Mouse (Mus musculus) thymus, postnatal 14 days (tissue): ENCODE data around the gene Slk.

ENCODE experiments used
- DNase-seq: peaks from one replicate; pipeline ENCODE4 v3.0.0; 2021

Slk gene

GRCm38 (mm10) chr19:47579225-47579787 lies at the start of gene Slk:
Gene Slk (plus strand): TSS chr19:47579678.
- peak; percentile 84 for DNase-seq

- DNase-seq, result peak; percentile 40
Observed at GRCm38 (mm10) chr19:47531309-47531708, 48.2 kb upstream of the Slk start.

GRCm38 (mm10) chr19:47532449-47532848 lies 47.0 kb upstream of the Slk start:
- DNase-seq, result no peak

- no peak for DNase-seq
Observed at GRCm38 (mm10) chr19:47534131-47534530, 45.3 kb upstream of the Slk start.

GRCm38 (mm10) chr19:47536521-47537299 lies 42.8 kb upstream of the Slk start:
- DNase-seq, result peak; percentile 99

DNA sequence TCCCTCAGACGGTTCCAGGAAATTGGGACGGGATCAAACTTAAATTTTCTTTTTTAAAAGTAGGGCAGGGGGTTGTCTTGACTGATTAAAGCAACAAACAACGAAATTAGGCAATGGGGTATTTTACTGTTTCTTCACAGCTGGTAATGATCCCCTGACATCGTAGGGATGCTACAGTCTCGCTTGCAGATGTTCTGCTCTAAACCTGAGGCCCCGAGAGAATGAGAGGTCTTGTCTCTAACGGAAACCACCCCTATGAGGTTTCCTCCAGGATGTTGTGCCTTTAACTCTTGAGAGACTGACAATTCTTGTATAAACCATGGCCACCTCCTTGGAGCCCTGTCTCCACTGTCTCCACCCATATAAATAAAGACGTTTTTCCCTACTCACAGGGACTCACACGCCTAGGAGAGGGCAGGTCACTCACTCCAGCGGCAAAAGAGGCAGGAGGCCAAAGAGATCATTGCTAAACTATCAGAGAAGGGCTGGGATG lies 42.1 kb upstream of the Slk start, which contains the start of gene Stn1:
Stn1 (minus strand) TSS at position 208 of the 493 bp plus-strand sequence.
- peak; percentile 60 for DNase-seq

- no peak for DNase-seq
Observed at GRCm38 (mm10) chr19:47537879-47538278, 41.6 kb upstream of the Slk start.

GRCm38 (mm10) chr19:47538801-47539200 lies 40.7 kb upstream of the Slk start:
- peak; percentile 68 for DNase-seq

GRCm38 (mm10) chr19:47542441-47542840 lies 37.0 kb upstream of the Slk start:
- DNase-seq, result no peak

DNA sequence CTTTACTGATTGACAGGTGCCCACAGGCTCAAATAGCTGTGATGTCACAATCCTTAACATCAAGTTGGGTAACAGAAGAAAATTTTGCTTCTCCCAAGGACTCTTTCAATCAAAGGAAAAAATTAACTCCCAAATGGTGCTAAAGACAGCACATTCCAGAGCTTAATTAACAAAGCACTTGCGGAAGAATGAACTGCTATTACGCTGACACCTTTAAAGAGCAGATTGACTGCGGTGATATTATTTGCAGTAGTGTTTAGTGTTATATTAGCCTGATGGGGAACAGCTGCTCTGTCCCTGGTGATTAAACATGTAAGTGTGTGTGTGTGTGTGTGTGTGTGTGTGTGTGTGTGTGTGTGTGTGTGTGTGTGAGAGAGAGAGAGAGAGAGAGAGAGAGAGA lies 34.4 kb upstream of the Slk start:
- no peak for DNase-seq

DNA sequence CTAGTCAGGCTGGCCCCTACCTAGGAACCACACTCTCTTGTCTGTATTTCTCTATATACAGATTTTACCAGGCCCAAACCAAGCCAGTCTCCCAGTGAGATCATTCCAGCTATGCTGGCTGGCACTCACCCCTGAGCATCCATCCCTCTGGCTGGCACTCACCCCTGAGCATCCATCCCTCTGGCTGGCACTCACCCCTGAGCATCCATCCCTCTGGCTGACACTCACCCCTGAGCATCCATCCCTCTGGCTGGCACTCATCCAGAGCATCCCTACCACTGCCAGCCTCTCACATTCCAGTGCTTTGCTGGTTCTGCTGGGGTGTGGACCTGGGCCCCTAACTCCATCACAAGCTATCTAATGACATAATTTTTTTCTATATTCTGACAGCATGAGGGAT lies 34.0 kb upstream of the Slk start:
- no peak for DNase-seq

DNA sequence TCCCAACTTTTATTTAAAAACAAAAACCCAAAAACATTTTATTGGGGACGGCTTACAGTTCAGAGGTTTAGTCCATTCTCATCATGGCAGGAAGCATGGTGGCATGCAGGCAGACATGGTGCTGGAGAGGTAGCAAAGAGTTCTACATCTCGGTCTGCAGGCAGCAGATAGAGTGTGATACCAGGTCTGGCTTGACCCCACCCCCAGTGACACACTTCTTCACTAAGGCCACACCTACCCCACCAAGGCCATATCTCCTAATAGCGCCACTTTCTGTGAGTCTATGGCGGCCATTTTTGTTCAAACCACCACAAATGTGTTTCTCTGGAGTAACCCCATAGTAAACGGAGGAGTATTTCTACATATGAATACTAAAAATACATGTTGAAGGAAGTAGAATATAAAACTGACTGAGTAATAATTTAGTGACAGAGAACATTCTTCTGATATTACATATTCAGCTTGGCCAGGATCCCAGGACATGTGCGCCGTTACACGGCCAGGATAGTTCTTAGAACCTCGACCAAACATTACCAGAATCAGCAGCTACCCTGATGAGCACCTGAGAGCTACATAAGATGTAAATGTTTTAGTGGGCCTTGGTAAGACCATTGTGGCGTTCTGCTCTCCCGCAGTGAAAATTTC lies 30.9 kb upstream of the Slk start:
- no peak for DNase-seq

DNA sequence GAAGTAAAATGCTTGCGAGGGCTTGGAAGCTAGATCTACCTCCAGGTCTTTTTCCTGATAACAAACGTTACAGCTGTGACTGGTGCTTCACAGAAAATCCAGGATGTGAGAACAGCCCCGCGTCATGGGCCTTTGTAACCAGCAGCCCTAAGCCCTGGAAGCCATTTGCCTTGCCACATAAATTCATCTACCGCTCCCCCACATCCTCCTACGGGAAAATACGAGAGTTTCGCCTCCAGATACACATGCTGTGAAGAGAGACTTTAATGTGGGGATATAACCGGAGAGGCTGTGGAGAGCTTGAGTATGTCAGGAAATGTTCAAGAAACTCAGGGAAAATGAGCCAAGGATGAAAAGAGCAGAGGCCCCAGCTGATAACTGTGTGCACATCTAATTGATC lies 30.3 kb upstream of the Slk start:
- no peak for DNase-seq

- no peak for DNase-seq
Observed at GRCm38 (mm10) chr19:47549584-47549983, 29.9 kb upstream of the Slk start.

GRCm38 (mm10) chr19:47559145-47559544 lies 20.3 kb upstream of the Slk start:
- no peak for DNase-seq

GRCm38 (mm10) chr19:47559751-47560512 lies 19.5 kb upstream of the Slk start:
- DNase-seq, result no peak

- DNase-seq, result no peak
Observed at GRCm38 (mm10) chr19:47560544-47561161, 18.8 kb upstream of the Slk start.

DNA sequence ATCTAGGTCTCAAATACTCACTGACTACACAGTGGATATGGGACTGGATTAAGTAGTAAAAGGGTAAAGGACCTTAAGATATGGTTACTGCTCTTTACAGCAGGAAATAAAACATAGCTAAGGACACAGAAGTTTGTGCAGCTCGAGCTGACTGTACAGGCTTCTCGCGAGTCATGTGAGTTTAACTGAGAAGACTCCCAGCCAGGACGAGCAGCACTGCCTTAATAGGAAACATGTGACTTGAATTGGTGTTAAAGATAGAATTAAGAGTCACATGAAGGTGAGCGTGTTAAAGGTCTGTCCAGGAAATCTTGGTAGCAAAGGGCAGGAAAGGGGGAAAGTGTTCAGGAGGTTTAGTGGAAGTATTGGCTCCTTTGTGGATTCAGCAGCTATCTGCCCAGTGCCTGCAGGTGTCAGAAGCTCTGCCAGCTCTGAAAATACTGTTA lies 17.5 kb upstream of the Slk start:
- no peak for DNase-seq

GRCm38 (mm10) chr19:47563715-47564114 lies 15.8 kb upstream of the Slk start:
- no peak for DNase-seq

DNA sequence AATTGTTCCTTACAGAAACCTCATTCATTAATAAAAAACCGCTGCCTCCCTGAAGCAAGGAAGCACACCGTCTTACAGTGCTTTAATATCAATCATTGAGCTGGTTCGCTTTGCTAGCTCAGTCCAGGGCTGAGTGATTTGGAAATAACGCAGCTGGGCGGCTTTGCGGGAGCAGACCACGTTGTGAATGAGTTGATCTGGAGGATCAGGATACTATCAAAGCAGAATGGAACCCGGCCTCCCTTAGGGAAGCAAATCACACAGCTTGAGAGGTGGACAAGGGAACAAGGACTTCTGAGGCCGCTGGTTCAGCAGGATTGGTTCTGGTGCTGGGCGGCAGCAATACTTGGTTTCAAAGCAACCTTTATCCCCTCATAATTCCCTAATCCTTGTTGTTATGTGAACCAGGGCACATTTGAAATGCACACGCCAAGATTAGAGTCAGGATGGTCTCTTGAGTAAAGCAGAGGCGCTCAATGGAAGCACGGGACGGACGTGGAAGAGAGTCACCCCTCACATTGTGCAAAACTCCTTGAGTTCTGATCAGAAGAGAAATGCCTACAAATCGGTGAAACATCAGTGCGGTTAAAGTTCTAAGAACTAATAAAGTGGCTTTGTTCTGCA lies 14.3 kb upstream of the Slk start:
- no peak for DNase-seq

- DNase-seq, result no peak
Observed at GRCm38 (mm10) chr19:47565994-47566393, 13.5 kb upstream of the Slk start.

DNA sequence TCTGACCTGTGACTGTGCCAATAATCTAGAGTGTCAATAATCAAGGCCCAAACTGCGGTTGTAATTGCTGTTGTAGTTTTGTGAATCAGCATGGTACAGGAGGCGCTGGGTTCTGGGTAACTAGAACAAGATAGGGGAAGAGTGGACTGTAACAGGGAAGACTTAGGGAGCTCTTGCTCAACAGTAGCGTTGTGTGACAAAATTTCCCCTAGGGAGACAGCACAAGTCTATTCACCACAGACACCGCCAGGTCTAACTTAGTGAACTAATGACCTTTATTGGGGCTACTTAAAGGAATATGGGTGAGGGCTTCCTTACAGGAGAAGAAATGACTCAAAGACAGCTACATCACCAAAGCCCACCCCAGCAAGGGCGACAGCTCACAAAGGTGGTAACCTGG lies 9.4 kb upstream of the Slk start:
- DNase-seq, result no peak
